Mouse (Mus musculus): ENCODE data around the gene Gm35315.

GRCm38 (mm10) chr5:110136087-110136464, 41.9 kb upstream of the Gm35315 start:
- TF ChIP-seq CTCF (IDR thresholded peaks at IDR 0.05; ENCODE audit: low read depth) (no peak), EP300 (optimal IDR thresholded peaks at IDR 0.05) (no peak)

All from stomach, postnatal 0 days (tissue).